Mouse (Mus musculus): ENCODE results near the gene Add2. TPM values are rescaled to one million over a fixed set of nuclear protein-coding genes. Genes with fewer than 3 reads are reported as not detected.

The Add2 gene
- polyA plus RNA-seq, 1 experiment from 2014 or later = 6.4 TPM

GRCm38 (mm10) chr6:86160878-86161277 lies 132.4 kb downstream of the Add2 start:
- no peak for DNase-seq (ENCODE audit: low spot score)
- no peak overlapping the region for H3K4me2 ChIP-seq (ENCODE audit: low read depth, severe bottlenecking)
- 75% methylated on average over 3 of the region's 3 CpGs for WGBS
- H3K4me1 ChIP-seq (ENCODE audit: control insufficient read depth, insufficient read depth, low read length) = no peaks in the 10 kb centered on the region
- H3K9me3 ChIP-seq (ENCODE audit: control insufficient read depth, low read length) = no peaks in the 10 kb centered on the region
- H3K4me3 ChIP-seq (ENCODE audit: low read depth, low read length) = no peak overlapping the region
- no peak overlapping the region for H3K9ac ChIP-seq (ENCODE audit: low read length)
- no peaks in the 10 kb centered on the region for H3K36me3 ChIP-seq (ENCODE audit: control insufficient read depth, insufficient read depth, low read length)
- H3K27ac ChIP-seq (replicated peaks; ENCODE audit: low read depth, low read length) = no peak overlapping the region
- no peaks in the 10 kb centered on the region for H3K27me3 ChIP-seq (ENCODE audit: control insufficient read depth, insufficient read depth, low read length)
- no peak for ATAC-seq (ENCODE audit: insufficient number of reproducible peaks, low FRiP score, low TSS enrichment, low read depth)

GRCm38 (mm10) chr6:86161586-86161985 lies 133.1 kb downstream of the Add2 start:
- WGBS = 68% methylated on average over 7 of the region's 7 CpGs
- H3K36me3 ChIP-seq (ENCODE audit: control insufficient read depth, insufficient read depth, low read length) = no peaks in the 10 kb centered on the region
- no peaks in the 10 kb centered on the region for H3K9me3 ChIP-seq (ENCODE audit: control insufficient read depth, low read length)
- H3K27me3 ChIP-seq (ENCODE audit: control insufficient read depth, insufficient read depth, low read length) = no peaks in the 10 kb centered on the region
- no peak overlapping the region for H3K9ac ChIP-seq (ENCODE audit: low read length)
- H3K4me1 ChIP-seq (ENCODE audit: control insufficient read depth, insufficient read depth, low read length) = no peaks in the 10 kb centered on the region
- no peak for ATAC-seq (ENCODE audit: insufficient number of reproducible peaks, low FRiP score, low TSS enrichment, low read depth)
- H3K4me2 ChIP-seq (ENCODE audit: low read depth, severe bottlenecking) = no peak overlapping the region
- no peak for DNase-seq (ENCODE audit: low spot score)
- no peak overlapping the region for H3K4me3 ChIP-seq (ENCODE audit: low read depth, low read length)
- no peak overlapping the region for H3K27ac ChIP-seq (replicated peaks; ENCODE audit: low read depth, low read length)

- WGBS = 66% methylated on average over 3 of the region's 3 CpGs
- ATAC-seq (ENCODE audit: insufficient number of reproducible peaks, low FRiP score, low TSS enrichment, low read depth) (no peak), DNase-seq (ENCODE audit: low spot score) (no peak)
- Histone ChIP-seq H3K9me3 (ENCODE audit: control insufficient read depth, low read length) (no peaks in the 10 kb centered on the region), H3K27ac (replicated peaks; ENCODE audit: low read depth, low read length) (no peak overlapping the region), H3K4me1 (ENCODE audit: control insufficient read depth, insufficient read depth, low read length) (no peaks in the 10 kb centered on the region), H3K4me3 (ENCODE audit: low read depth, low read length) (no peak overlapping the region), H3K27me3 (ENCODE audit: control insufficient read depth, insufficient read depth, low read length) (no peaks in the 10 kb centered on the region), H3K36me3 (ENCODE audit: control insufficient read depth, insufficient read depth, low read length) (no peaks in the 10 kb centered on the region), H3K9ac (ENCODE audit: low read length) (no peak overlapping the region), H3K4me2 (ENCODE audit: low read depth, severe bottlenecking) (no peak overlapping the region)
These were observed 135.5 kb downstream of the Add2 start for GRCm38 (mm10) chr6:86164028-86164427.

- Histone ChIP-seq H3K36me3 (ENCODE audit: control insufficient read depth, insufficient read depth, low read length) (no peaks in the 10 kb centered on the region), H3K27ac (replicated peaks; ENCODE audit: low read depth, low read length) (no peak overlapping the region), H3K4me1 (ENCODE audit: control insufficient read depth, insufficient read depth, low read length) (no peaks in the 10 kb centered on the region), H3K27me3 (ENCODE audit: control insufficient read depth, insufficient read depth, low read length) (no peaks in the 10 kb centered on the region), H3K4me3 (ENCODE audit: low read depth, low read length) (no peak overlapping the region), H3K9ac (ENCODE audit: low read length) (no peak overlapping the region), H3K4me2 (ENCODE audit: low read depth, severe bottlenecking) (no peak overlapping the region), H3K9me3 (ENCODE audit: control insufficient read depth, low read length) (no peaks in the 10 kb centered on the region)
- ATAC-seq (ENCODE audit: insufficient number of reproducible peaks, low FRiP score, low TSS enrichment, low read depth) (no peak), DNase-seq (ENCODE audit: low spot score) (no peak)
- WGBS = 81% methylated on average over 9 of the region's 9 CpGs
These were observed 137.9 kb downstream of the Add2 start for GRCm38 (mm10) chr6:86166426-86166825.

- no peaks in the 10 kb centered on the region for H3K9me3 ChIP-seq (ENCODE audit: control insufficient read depth, low read length)
- no peak for ATAC-seq (ENCODE audit: insufficient number of reproducible peaks, low FRiP score, low TSS enrichment, low read depth)
- H3K4me2 ChIP-seq (ENCODE audit: low read depth, severe bottlenecking) = no peak overlapping the region
- no peak overlapping the region for H3K9ac ChIP-seq (ENCODE audit: low read length)
- H3K4me3 ChIP-seq (ENCODE audit: low read depth, low read length) = no peak overlapping the region
- 82% methylated on average over 5 of the region's 5 CpGs for WGBS
- H3K36me3 ChIP-seq (ENCODE audit: control insufficient read depth, insufficient read depth, low read length) = no peaks in the 10 kb centered on the region
- H3K27me3 ChIP-seq (ENCODE audit: control insufficient read depth, insufficient read depth, low read length) = no peaks in the 10 kb centered on the region
- no peak overlapping the region for H3K27ac ChIP-seq (replicated peaks; ENCODE audit: low read depth, low read length)
- H3K4me1 ChIP-seq (ENCODE audit: control insufficient read depth, insufficient read depth, low read length) = no peaks in the 10 kb centered on the region
- no peak for DNase-seq (ENCODE audit: low spot score)
These were observed 139.4 kb downstream of the Add2 start for GRCm38 (mm10) chr6:86167851-86168250.

- Histone ChIP-seq H3K4me2 (ENCODE audit: low read depth, severe bottlenecking) (no peak overlapping the region), H3K36me3 (ENCODE audit: control insufficient read depth, insufficient read depth, low read length) (no peaks in the 10 kb centered on the region), H3K9ac (ENCODE audit: low read length) (no peak overlapping the region), H3K4me1 (ENCODE audit: control insufficient read depth, insufficient read depth, low read length) (no peaks in the 10 kb centered on the region), H3K27ac (replicated peaks; ENCODE audit: low read depth, low read length) (no peak overlapping the region), H3K9me3 (ENCODE audit: control insufficient read depth, low read length) (no peaks in the 10 kb centered on the region), H3K4me3 (ENCODE audit: low read depth, low read length) (no peak overlapping the region), H3K27me3 (ENCODE audit: control insufficient read depth, insufficient read depth, low read length) (no peaks in the 10 kb centered on the region)
- DNase-seq (ENCODE audit: low spot score) (no peak), ATAC-seq (ENCODE audit: insufficient number of reproducible peaks, low FRiP score, low TSS enrichment, low read depth) (no peak)
- WGBS = 51% methylated on average over 4 of the region's 4 CpGs
These were observed 140.7 kb downstream of the Add2 start for GRCm38 (mm10) chr6:86169166-86169565.

Other genes starting within 250 kb of the Add2 start
- not detected in 2 replicates for gene Nat8f6, start 207.7 kb upstream of the Add2 start, polyA plus RNA-seq (2014; fragmentation: Nextera tagmentation; extraction: Ambion mirVana)
- gene Nat8f5, start 207.7 kb upstream of the Add2 start, polyA plus RNA-seq (2014; fragmentation: Nextera tagmentation; extraction: Ambion mirVana) = not detected in 2 replicates
- not detected in 2 replicates for gene Nat8, start 196.6 kb upstream of the Add2 start, polyA plus RNA-seq (2014; fragmentation: Nextera tagmentation; extraction: Ambion mirVana)
- not detected in 2 replicates for gene Nat8f2, start 159.5 kb upstream of the Add2 start, polyA plus RNA-seq (2014; fragmentation: Nextera tagmentation; extraction: Ambion mirVana)
- 2.3 and 3.2 TPM in 2 replicates for gene Nat8f4, start 123.8 kb upstream of the Add2 start, polyA plus RNA-seq (2014; fragmentation: Nextera tagmentation; extraction: Ambion mirVana)
- 25.3 and 29.0 TPM in 2 replicates for gene Tprkb, start 116.8 kb upstream of the Add2 start, polyA plus RNA-seq (2014; fragmentation: Nextera tagmentation; extraction: Ambion mirVana)
- 3.5 and 4.4 TPM in 2 replicates for gene Nat8f1, start 113.0 kb upstream of the Add2 start, polyA plus RNA-seq (2014; fragmentation: Nextera tagmentation; extraction: Ambion mirVana)
- gene Dusp11, start 67.0 kb upstream of the Add2 start, polyA plus RNA-seq (2014; fragmentation: Nextera tagmentation; extraction: Ambion mirVana) = 44.7 and 50.6 TPM in 2 replicates
- not detected in 2 replicates for gene Figla, start 12.5 kb upstream of the Add2 start, polyA plus RNA-seq (2014; fragmentation: Nextera tagmentation; extraction: Ambion mirVana)
- 1.7 and 2.6 TPM in 2 replicates for gene Tgfa, start 166.5 kb downstream of the Add2 start, polyA plus RNA-seq (2014; fragmentation: Nextera tagmentation; extraction: Ambion mirVana)